Mouse (Mus musculus): ENCODE measurements around the gene Zfp385c. TPM values are rescaled to one million over a fixed set of nuclear protein-coding genes. Genes with fewer than 3 reads are reported as not detected.

Gene Zfp385c
- total and polyA plus RNA-seq, 3 experiments: 0.12 to 0.15 TPM; not detected in 1

GRCm38 (mm10) chr11:100714534-100714915 is 22.3 kb upstream of the Zfp385c start (continued):
- TF ChIP-seq GABPA (IDR thresholded peaks at IDR 0.05; ENCODE audit: low read depth, low read length): no peak
- 0 out of 2 replicates have a peak, but pooled peaks have one; percentile 43 for TF ChIP-seq ETS1 (IDR thresholded peaks at IDR 0.05; ENCODE audit: low read depth, low read length)

- H3K9ac ChIP-seq (ENCODE audit: control insufficient read depth, low read depth, low read length, poor library complexity, severe bottlenecking): peak within 1 kb of the TSS; percentile 64
- no peaks in the 10 kb centered on the region for H3K27me3 ChIP-seq (ENCODE audit: control insufficient read depth in 1 of 2, insufficient read depth in 2 of 2, low read length in 2 of 2)
- H3K79me2 ChIP-seq (ENCODE audit: control insufficient read depth, insufficient read depth, low read length, poor library complexity): peaks cover 13% of the 10 kb centered on the region
- H3K4me3 ChIP-seq (ENCODE audit: control insufficient read depth in 1 of 2, insufficient read depth in 1 of 2, low read depth in 2 of 2, low read length in 2 of 2): peak within 1 kb of the TSS; percentile 32 to 39
- H3K4me1 ChIP-seq (ENCODE audit: control insufficient read depth in 1 of 2, insufficient read depth in 2 of 2, low read length in 2 of 2): peaks cover 5 to 27% of the 10 kb centered on the region in 2 experiments; a peak in 3 of 4 replicates
- no peaks in the 10 kb centered on the region for H3K9me3 ChIP-seq (replicated peaks; ENCODE audit: insufficient read depth, low read length)
- peak within 1 kb of the TSS; percentile 79 for H3K27ac ChIP-seq (ENCODE audit: control insufficient read depth, low read depth, low read length)
- peak; percentile 96 for DNase-seq (ENCODE audit: low read depth, low spot score)
- peaks cover 4 to 28% of the 10 kb centered on the region in 2 experiments for H3K36me3 ChIP-seq (ENCODE audit: control insufficient read depth in 1 of 2, insufficient read depth in 2 of 2, low read length in 2 of 2)
- TF ChIP-seq MAX (IDR thresholded peaks at IDR 0.05; ENCODE audit: low read length): peak; percentile 56
- TF ChIP-seq ZC3H11A (IDR thresholded peaks at IDR 0.05; ENCODE audit: low read depth, low read length): no peak
- TF ChIP-seq TCF12 (IDR thresholded peaks at IDR 0.05; ENCODE audit: low read depth, low read length): peak; percentile 56; the same call in 1 of the 2 replicates
- TF ChIP-seq CHD2 (IDR thresholded peaks at IDR 0.05; ENCODE audit: low read length): peak; percentile 54
- TF ChIP-seq POLR2A (IDR thresholded peaks at IDR 0.05; ENCODE audit: control insufficient read depth in 1 of 2, insufficient read depth in 1 of 2, low read depth in 1 of 2, low read length in 2 of 2, poor library complexity in 1 of 2): peak; percentile 31 to 63; a peak in 2 of 4 replicates
- TF ChIP-seq GABPA (IDR thresholded peaks at IDR 0.05; ENCODE audit: low read depth, low read length): no peak
- no peak; the same call in none of the 2 replicates for TF ChIP-seq SMC3 (IDR thresholded peaks at IDR 0.05; ENCODE audit: low read depth, low read length)
- TF ChIP-seq SIN3A (IDR thresholded peaks at IDR 0.05; ENCODE audit: low read length): peak; percentile 89
- no peak for TF ChIP-seq JUND (IDR thresholded peaks at IDR 0.05; ENCODE audit: low read depth, low read length)
- TF ChIP-seq CHD1 (IDR thresholded peaks at IDR 0.05; ENCODE audit: low read depth, low read length): no peak
- no peak for TF ChIP-seq USF2 (IDR thresholded peaks at IDR 0.05; ENCODE audit: borderline replicate concordance in 1 of 2, insufficient read depth in 1 of 2, low read depth in 1 of 2, low read length in 2 of 2)
- TF ChIP-seq UBTF (IDR thresholded peaks at IDR 0.05; ENCODE audit: borderline replicate concordance, insufficient read depth, low read depth, low read length): no peak
- no peak for TF ChIP-seq E2F4 (IDR thresholded peaks at IDR 0.05; ENCODE audit: borderline replicate concordance, low read depth, low read length)
- peak; percentile 74; the same call in 1 of the 2 replicates for TF ChIP-seq POLR2AphosphoS2 (IDR thresholded peaks at IDR 0.05; ENCODE audit: low read length)
- TF ChIP-seq ZKSCAN1 (IDR thresholded peaks at IDR 0.05; ENCODE audit: low read depth, low read length): 0 out of 2 replicates have a peak, but pooled peaks have one; percentile 10
- TF ChIP-seq MEF2A (IDR thresholded peaks at IDR 0.05; ENCODE audit: extremely low read depth, insufficient replicate concordance, low read depth, low read length, poor library complexity, severe bottlenecking): no peak
- TF ChIP-seq ELF1 (IDR thresholded peaks at IDR 0.05; ENCODE audit: low read depth, low read length): peak; percentile 66
- peak; percentile 74 for TF ChIP-seq HCFC1 (IDR thresholded peaks at IDR 0.05; ENCODE audit: low read depth, low read length)
- TF ChIP-seq MYB (IDR thresholded peaks at IDR 0.05; ENCODE audit: low read depth, low read length): peak; percentile 14; the same call in 1 of the 2 replicates
- TF ChIP-seq ZNF384 (IDR thresholded peaks at IDR 0.05; ENCODE audit: low read depth, low read length): no peak; the same call in 1 of the 2 replicates
- TF ChIP-seq EP300 (IDR thresholded peaks at IDR 0.05; ENCODE audit: low read depth in 1 of 2, low read length in 2 of 2): peak; percentile 41 to 75
- TF ChIP-seq MXI1 (IDR thresholded peaks at IDR 0.05; ENCODE audit: low read depth, low read length): peak; percentile 33; the same call in 1 of the 2 replicates
- TF ChIP-seq MAFK (IDR thresholded peaks at IDR 0.05; ENCODE audit: borderline replicate concordance, low read depth, low read length): no peak
- TF ChIP-seq MYC (IDR thresholded peaks at IDR 0.05; ENCODE audit: low read depth, low read length): 0 out of 2 replicates have a peak, but pooled peaks have one; percentile 33
- no peak; a peak in 1 of 6 replicates for TF ChIP-seq CTCF (IDR thresholded peaks at IDR 0.05 in 2 of 3, conservative IDR thresholded peaks at IDR 0.05 in 1 of 3; ENCODE audit: control insufficient read depth in 1 of 3, insufficient read depth in 1 of 3, low read depth in 2 of 3, low read length in 3 of 3, poor library complexity in 1 of 3, severe bottlenecking in 1 of 3)
- TF ChIP-seq RAD21 (IDR thresholded peaks at IDR 0.05; ENCODE audit: low read depth, low read length): no peak
- TF ChIP-seq ZMIZ1 (IDR thresholded peaks at IDR 0.05; ENCODE audit: low read depth, low read length): peak; percentile 57; the same call in 1 of the 2 replicates
- peak; percentile 45 for TF ChIP-seq ETS1 (IDR thresholded peaks at IDR 0.05; ENCODE audit: low read depth, low read length)
- no peak for TF ChIP-seq POLR2AphosphoS5 (IDR thresholded peaks at IDR 0.05; ENCODE audit: borderline replicate concordance, low read depth, low read length)
- TF ChIP-seq NELFE (IDR thresholded peaks at IDR 0.05; ENCODE audit: low read depth, low read length): peak; percentile 68
- TF ChIP-seq TBP (IDR thresholded peaks at IDR 0.05; ENCODE audit: low read depth, low read length): peak; percentile 77
- peak; percentile 85; the same call in 1 of the 2 replicates for TF ChIP-seq MAZ (IDR thresholded peaks at IDR 0.05; ENCODE audit: low read depth, low read length)
Observed at GRCm38 (mm10) chr11:100713735-100714533, 21.7 kb upstream of the Zfp385c start, which contains the start of gene Hspb9. Hspb9 (plus strand) TSS chr11:100713850.

All from MEL (cell line).